Comparison of ENCODE assay signal across 16 mouse cellular contexts in the genomic region with DNA sequence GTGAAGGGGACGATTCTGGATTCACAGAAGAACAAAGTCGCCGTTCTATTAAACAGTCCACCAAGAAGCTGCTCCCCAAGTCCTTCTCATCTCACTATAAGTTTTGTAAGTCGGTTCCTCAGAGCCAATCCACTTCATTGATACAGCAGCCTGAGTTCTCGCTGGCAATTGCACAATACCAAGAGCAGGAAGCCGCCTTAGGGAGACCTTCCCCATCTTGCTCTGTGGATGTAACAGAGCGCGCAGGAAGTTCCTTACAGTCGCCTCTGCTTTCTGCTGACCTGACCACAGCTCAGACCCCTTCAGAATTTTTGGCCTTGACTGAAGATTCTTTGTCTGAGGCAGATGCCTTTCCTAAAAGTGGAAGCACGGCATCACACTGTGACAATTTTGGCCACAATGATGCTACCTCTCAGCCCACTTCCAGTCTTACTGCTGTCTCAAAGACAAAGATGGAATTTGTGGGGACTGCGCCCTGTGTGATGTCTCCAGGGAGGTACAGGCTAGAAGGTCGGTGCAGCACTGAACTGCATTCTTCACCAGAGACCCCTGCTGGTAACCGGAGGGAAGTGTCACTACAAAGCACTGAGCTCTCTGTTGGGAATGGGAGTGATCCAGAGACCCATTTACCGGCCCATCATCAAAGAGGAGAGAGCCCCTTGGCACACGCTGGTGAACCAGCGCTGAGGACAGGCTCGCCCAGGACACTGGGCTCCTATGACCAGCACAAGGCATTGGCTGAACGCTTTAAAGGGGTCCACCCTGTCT.
A peak's percentile ranks its signal among the peaks of the same experiment; 100 is the strongest.
DNase-seq lines count a peak whose midpoint lies in the region; ATAC-seq and TF ChIP-seq lines count a peak whose summit lies in the region.
"Had no signal": no experiment of that assay in that cellular context is flagged by ENCODE, and none has a peak within 500 bp of the region (broad histone marks: within the 10 kb centered on the region; RNA-seq: fewer than 3 reads in every experiment).

No protein-coding gene starts in this region.

- H3K27me3 ChIP-seq in lung, embryonic 14.5 days (ENCODE audit: insufficient read depth, low read length): no peaks in the 10 kb centered on the region
- no peaks in the 10 kb centered on the region for H3K27me3 ChIP-seq in splenic B cell, adult 2 months (ENCODE audit: control insufficient read depth, insufficient read depth, low read length, poor library complexity, severe bottlenecking)
- no peaks in the 10 kb centered on the region for H3K27me3 ChIP-seq in heart, embryonic 12.5 days (replicated peaks)

- 0 out of 2 replicates have a peak, but pooled peaks cover 2% of the 10 kb centered on the region for H3K36me3 ChIP-seq in lung, embryonic 14.5 days (ENCODE audit: insufficient read depth)
- H3K36me3 ChIP-seq in splenic B cell, adult 2 months (ENCODE audit: control insufficient read depth, insufficient read depth, low read length, poor library complexity, severe bottlenecking): no peaks in the 10 kb centered on the region
- no peaks in the 10 kb centered on the region for H3K36me3 ChIP-seq in heart, embryonic 12.5 days

- H3K4me3 ChIP-seq in lung, embryonic 14.5 days (ENCODE audit: low read depth, low read length): no peak overlapping the region
- no peak overlapping the region for H3K4me3 ChIP-seq in heart, embryonic 12.5 days
- H3K4me3 ChIP-seq: erythroblast, embryonic 14.5 days; limb, embryonic 10.5 days; midbrain, embryonic 10.5 days had no signal

- intact Hi-C loops in heart, postnatal 10 days (cut with DNase I): loop anchor here (10.0 kb wide), 1 partner anchor 593 kb away; no protein-coding TSS in a partner anchor

- 81% methylated on average over 18 of the region's 18 CpGs for WGBS in lung, embryonic 14.5 days
- WGBS in heart, embryonic 12.5 days: 74% methylated on average over 18 of the region's 18 CpGs

- peak; percentile 80 for DNase-seq in heart, adult 11 months
- DNase-seq in heart, postnatal 10 days: no peak
- DNase-seq in lung, embryonic 14.5 days: peak; percentile 17
- no peak for DNase-seq in lung, adult 18-20 months
- peak; percentile 49 for DNase-seq in WW6 (ENCODE audit: low read depth, low spot score)
- peak; percentile 4 for DNase-seq in splenic B cell, adult 2 months (ENCODE audit: low read depth, low spot score)
- DNase-seq in layer of hippocampus, adult 8-10 months (ENCODE audit: low spot score in 2 of 2): no peak
- DNase-seq: adrenal gland, postnatal 25 days; cerebellum, adult 11 months; heart, postnatal 4 days; kidney, adult 8-10 months; liver, postnatal 0 days had no signal

- no peaks in the 10 kb centered on the region for H3K4me1 ChIP-seq in lung, embryonic 14.5 days (ENCODE audit: insufficient read depth)
- no peaks in the 10 kb centered on the region for H3K4me1 ChIP-seq in heart, embryonic 12.5 days (replicated peaks)
- H3K4me1 ChIP-seq: limb, embryonic 10.5 days; midbrain, embryonic 10.5 days had no signal

- no peaks in the 10 kb centered on the region for H3K9me3 ChIP-seq in lung, embryonic 14.5 days (ENCODE audit: low read depth, low read length)
- H3K9me3 ChIP-seq in heart, embryonic 12.5 days (replicated peaks): peaks cover 5% of the 10 kb centered on the region
- H3K9me3 ChIP-seq: limb, embryonic 10.5 days had no signal

- ATAC-seq in lung, embryonic 14.5 days (ENCODE audit: insufficient read depth): no peak
- no peak for ATAC-seq in heart, embryonic 12.5 days (ENCODE audit: insufficient number of reproducible peaks, low FRiP score)
- ATAC-seq: liver, postnatal 0 days had no signal

- H3K27ac ChIP-seq in lung, embryonic 14.5 days (ENCODE audit: low read depth): no peak overlapping the region
- no peak overlapping the region for H3K27ac ChIP-seq in heart, embryonic 12.5 days (ENCODE audit: poor library complexity, severe bottlenecking)
- H3K27ac ChIP-seq: limb, embryonic 10.5 days; midbrain, embryonic 10.5 days had no signal

- peak; percentile 46 for TF ChIP-seq CTCF in lung, embryonic 14.5 days (IDR thresholded peaks at IDR 0.05; ENCODE audit: low read depth)

- no peak overlapping the region for H3K9ac ChIP-seq in lung, embryonic 14.5 days
- no peak overlapping the region for H3K9ac ChIP-seq in heart, embryonic 12.5 days
- H3K9ac ChIP-seq: liver, postnatal 0 days had no signal

- H3K4me2 ChIP-seq in lung, embryonic 14.5 days: no peak overlapping the region
- no peak overlapping the region for H3K4me2 ChIP-seq in heart, embryonic 12.5 days

Comparison
In these comparisons a context has a peak if more than half of its experiments do, and no peak if none do; other contexts are left out.
1. DNase-seq: peak in heart, adult 11 months (single experiment), lung, embryonic 14.5 days (single experiment), WW6 (single experiment) and splenic B cell, adult 2 months (single experiment); none in heart, postnatal 10 days (0 of 2), lung, adult 18-20 months (0 of 2) and layer of hippocampus, adult 8-10 months (0 of 2).